Mouse (Mus musculus) embryo, embryonic 10 days (tissue): ENCODE results near the gene Dpf1.
A peak's percentile ranks its signal among the peaks of the same experiment; 100 is the strongest.

Source experiments
- DNase-seq: peaks from one replicate; pipeline ENCODE4 v3.0.0-alpha.2; 2015; ENCODE audit warnings: low spot score

The Dpf1 gene

GRCm38 (mm10) chr7:29340838-29341237, 37.1 kb downstream of the Dpf1 start:
- no peak for DNase-seq

- no peak for DNase-seq
Measured at GRCm38 (mm10) chr7:29341722-29342121, 38.0 kb downstream of the Dpf1 start.

DNA sequence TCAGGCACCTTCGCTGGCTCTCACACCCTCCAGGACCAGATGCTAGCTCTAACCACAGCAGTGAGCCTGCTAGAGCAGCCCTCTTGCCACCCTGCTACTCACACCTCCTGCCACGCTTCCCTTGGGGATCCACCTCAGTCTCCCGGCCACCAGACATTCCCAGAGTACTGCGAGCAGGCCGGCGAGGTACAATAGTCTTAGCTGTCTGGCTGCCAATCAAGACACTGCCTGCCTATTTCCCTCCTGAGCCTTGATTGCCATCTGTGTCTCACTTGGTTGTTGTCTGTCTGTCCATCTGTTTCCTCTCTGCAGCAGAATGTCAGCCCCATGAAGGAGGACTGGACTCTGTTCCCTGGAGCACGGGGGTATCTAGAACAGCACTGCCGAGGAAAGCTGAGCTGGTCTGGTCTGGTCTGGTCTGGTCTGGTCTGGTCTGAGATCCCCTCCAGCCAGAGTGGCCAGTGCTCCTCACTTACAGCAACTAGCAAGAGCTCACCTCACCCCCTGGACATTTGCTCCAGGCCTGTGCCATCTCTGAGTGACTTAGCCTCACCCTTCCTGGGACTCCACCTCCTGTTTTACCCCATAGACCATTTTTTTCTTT, 38.8 kb downstream of the Dpf1 start:
- no peak for DNase-seq

DNA sequence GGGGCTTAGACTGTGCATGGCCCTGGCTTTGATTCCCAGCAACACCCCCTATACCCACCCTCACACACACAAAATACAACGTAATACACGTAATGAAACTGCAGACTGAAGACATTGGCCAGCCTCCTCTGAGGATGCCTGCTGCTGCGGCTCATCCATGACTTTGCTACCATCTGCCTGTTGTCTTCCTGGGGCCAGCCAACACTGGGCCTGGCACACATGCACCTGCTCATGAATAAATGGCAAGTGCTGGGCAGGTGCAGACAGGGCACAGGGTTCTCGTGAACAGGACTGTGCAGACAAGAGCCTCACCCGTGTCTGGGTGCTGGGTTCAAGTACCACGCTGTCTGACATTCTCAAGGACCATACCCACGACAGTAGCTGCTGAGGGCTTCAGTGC, 40.0 kb downstream of the Dpf1 start:
- DNase-seq: no peak

GRCm38 (mm10) chr7:29345534-29345933, 41.8 kb downstream of the Dpf1 start:
- no peak for DNase-seq

DNA sequence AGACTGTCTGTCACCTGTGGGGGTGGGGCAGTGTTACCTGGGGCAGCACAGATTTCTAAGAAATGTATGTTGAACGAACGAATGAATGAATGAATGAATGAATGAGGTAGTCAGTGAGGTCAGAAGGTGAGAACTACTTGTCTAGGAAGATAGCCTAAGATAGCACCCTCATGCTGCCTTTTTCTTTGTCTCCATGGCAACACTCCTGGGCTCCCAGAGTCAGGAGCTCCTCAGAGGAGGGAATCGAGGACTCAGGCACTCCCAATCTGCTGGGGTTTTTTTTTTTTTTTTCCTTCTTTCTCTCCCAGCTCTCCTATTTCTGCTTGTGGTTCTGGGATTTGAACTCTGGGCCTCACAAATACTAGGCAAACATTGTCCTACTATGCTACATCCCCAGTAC, 42.5 kb downstream of the Dpf1 start:
- no peak for DNase-seq

DNA sequence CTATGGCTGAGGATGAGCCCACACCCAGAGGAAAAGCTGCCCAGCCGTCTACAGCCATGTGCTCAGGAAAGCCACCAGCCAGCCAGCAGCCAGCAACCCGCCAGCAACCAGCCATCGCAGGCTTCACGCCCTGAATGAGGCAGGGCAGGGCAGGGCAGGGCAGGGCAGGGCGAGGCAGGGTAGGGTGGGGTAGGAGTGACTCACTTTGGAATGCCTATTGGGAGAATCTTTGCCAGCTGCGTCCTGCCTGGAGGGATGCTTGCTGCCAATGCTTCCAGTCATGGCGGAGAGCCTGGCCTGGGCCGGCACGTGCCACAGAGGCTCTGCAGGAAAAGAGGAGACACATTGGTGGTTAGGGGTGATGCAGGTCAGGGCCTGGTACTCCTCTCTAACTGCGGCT, 46.7 kb downstream of the Dpf1 start:
- DNase-seq: no peak

- no peak for DNase-seq
Measured at GRCm38 (mm10) chr7:29352246-29352645, 48.5 kb downstream of the Dpf1 start.

- DNase-seq: no peak
Measured at GRCm38 (mm10) chr7:29354161-29354560, 50.4 kb downstream of the Dpf1 start.

GRCm38 (mm10) chr7:29355406-29355805, 51.7 kb downstream of the Dpf1 start:
- no peak for DNase-seq

DNA sequence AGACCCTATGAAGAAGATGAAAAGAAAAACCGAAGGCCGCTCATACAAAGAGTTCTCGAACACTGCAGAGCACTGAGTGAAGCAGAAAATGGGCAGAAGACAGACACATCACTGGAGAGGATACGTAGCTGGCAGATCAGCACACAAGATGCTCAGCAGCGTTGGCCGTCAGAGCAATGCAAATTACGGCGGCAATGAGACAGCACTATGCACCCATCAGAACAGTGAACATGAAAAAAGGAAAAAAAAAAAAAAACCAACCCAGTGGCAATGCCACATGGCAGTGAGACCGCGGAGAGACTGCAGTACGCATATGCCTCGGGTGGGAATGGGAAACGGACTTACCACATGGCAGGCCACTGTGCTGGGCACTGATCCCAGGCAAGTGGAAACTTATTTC, 57.7 kb downstream of the Dpf1 start:
- no peak for DNase-seq

GRCm38 (mm10) chr7:29364052-29364451, 60.3 kb downstream of the Dpf1 start:
- peak; percentile 65 for DNase-seq

- no peak for DNase-seq
Measured at GRCm38 (mm10) chr7:29367166-29368003, 63.6 kb downstream of the Dpf1 start.
